Mouse (Mus musculus) MEL (cell line): ENCODE measurements at regions not wholly inside any gene's neighbourhood (a gene's known extent, or its start where the extent isn't known, plus 50 kb on each side); places are given as distances from the start of the nearest gene placed in this dataset.
A peak's percentile ranks its signal among the peaks of the same experiment; 100 is the strongest.

Experiments used
- DNase-seq: peaks from one replicate; pipeline ENCODE4 v3.0.0; 2011; ENCODE audit warnings: low read depth, low spot score
- H3K27ac ChIP-seq: 2 replicates; pipeline ENCODE4 v1.5.1; 2012; ENCODE audit warnings: low read depth, mild to moderate bottlenecking, control low read depth, low read length, moderate library complexity; ENCODE audit not compliant: control insufficient read depth
- H3K27me3 ChIP-seq, 2 experiments: fragments of 150-350 bp in 1 of 2; sonication (generic) in 1 of 2; 2 replicates each; pipeline ENCODE4 v1.6.1; 2012; ENCODE audit warnings: low read length in 2 of 2, mild to moderate bottlenecking in 2 of 2, improper control_type of control experiment in 1 of 2, moderate library complexity in 1 of 2; ENCODE audit not compliant: insufficient read depth in 2 of 2, control insufficient read depth in 1 of 2
- H3K36me3 ChIP-seq, 2 experiments: 2 replicates each; pipeline ENCODE4 v1.6.1; 2012 to 2014; ENCODE audit warnings: low read length in 2 of 2, improper control_type of control experiment in 1 of 2, inconsistent platforms in 1 of 2, mild to moderate bottlenecking in 1 of 2; ENCODE audit not compliant: insufficient read depth in 2 of 2, control insufficient read depth in 1 of 2
- H3K4me1 ChIP-seq, 2 experiments: fragments of 150-350 bp in 1 of 2; sonication (generic) in 1 of 2; 2 replicates each; pipeline ENCODE4 v1.6.1; 2012; ENCODE audit warnings: low read length in 2 of 2, improper control_type of control experiment in 1 of 2, mild to moderate bottlenecking in 1 of 2; ENCODE audit not compliant: insufficient read depth in 2 of 2, control insufficient read depth in 1 of 2
- H3K4me3 ChIP-seq, 2 experiments: fragments of 150-350 bp in 1 of 2; sonication (generic) in 1 of 2; 2 replicates each; pipeline ENCODE4 v1.5.1; 2012; ENCODE audit warnings: low read depth in 2 of 2, low read length in 2 of 2, mild to moderate bottlenecking in 2 of 2, moderate library complexity in 2 of 2, control low read depth in 1 of 2, improper control_type of control experiment in 1 of 2; ENCODE audit not compliant: control insufficient read depth in 1 of 2, insufficient read depth in 1 of 2
- H3K79me2 ChIP-seq: 2 replicates; pipeline ENCODE4 v1.6.1; 2012; ENCODE audit warnings: mild to moderate bottlenecking, low read length, moderate library complexity; ENCODE audit not compliant: control insufficient read depth, poor library complexity, insufficient read depth
- H3K9ac ChIP-seq: 2 replicates; pipeline ENCODE4 v1.6.1; 2012; ENCODE audit warnings: low read depth, mild to moderate bottlenecking, control low read depth, low read length, moderate library complexity; ENCODE audit not compliant: control insufficient read depth, poor library complexity, severe bottlenecking
- H3K9me3 ChIP-seq: fragments of 150-350 bp; sonication (generic); replicated peaks from 2 replicates; pipeline ENCODE4 v1.6.1; 2012; ENCODE audit warnings: mild to moderate bottlenecking, low read length, improper control_type of control experiment, moderate library complexity; ENCODE audit not compliant: insufficient read depth
- BHLHE40 ChIP-seq: IDR thresholded peaks from 2 replicates; pipeline ENCODE4 v1.6.1; 2012; ENCODE audit warnings: low read depth, mild to moderate bottlenecking, inconsistent platforms, low read length, improper control_type of control experiment, borderline replicate concordance
- CHD1 ChIP-seq: IDR thresholded peaks from 2 replicates; pipeline ENCODE4 v1.6.1; 2012; ENCODE audit warnings: low read depth, mild to moderate bottlenecking, inconsistent platforms, low read length, improper control_type of control experiment
- CHD2 ChIP-seq: IDR thresholded peaks from 2 replicates; pipeline ENCODE4 v1.6.1; 2011; ENCODE audit warnings: low read length, improper control_type of control experiment
- E2F4 ChIP-seq: IDR thresholded peaks from 2 replicates; pipeline ENCODE4 v1.6.1; 2011; ENCODE audit warnings: low read depth, low read length, improper control_type of control experiment, borderline replicate concordance
- ELF1 ChIP-seq: IDR thresholded peaks from 2 replicates; pipeline ENCODE4 v1.6.1; 2014; ENCODE audit warnings: low read depth, mild to moderate bottlenecking, inconsistent platforms, low read length, improper control_type of control experiment, moderate library complexity
- EP300 ChIP-seq, 2 experiments: IDR thresholded peaks; 2 replicates each; pipeline ENCODE4 v1.6.1; 2011; ENCODE audit warnings: improper control_type of control experiment in 2 of 2, low read length in 2 of 2, low read depth in 1 of 2, mild to moderate bottlenecking in 1 of 2
- ETS1 ChIP-seq: IDR thresholded peaks from 2 replicates; pipeline ENCODE4 v1.6.1; 2012; ENCODE audit warnings: low read depth, mild to moderate bottlenecking, inconsistent platforms, low read length, improper control_type of control experiment, moderate library complexity
- HCFC1 ChIP-seq: IDR thresholded peaks from 2 replicates; pipeline ENCODE4 v1.6.1; 2012; ENCODE audit warnings: low read depth, mild to moderate bottlenecking, inconsistent platforms, low read length, improper control_type of control experiment, moderate library complexity
- KAT2A ChIP-seq: conservative IDR thresholded peaks from 2 replicates; pipeline ENCODE4 v1.6.1; 2012; ENCODE audit warnings: low read depth, low read length, improper control_type of control experiment, inconsistent platforms
- MEF2A ChIP-seq: IDR thresholded peaks from 2 replicates; pipeline ENCODE4 v1.6.1; 2014; ENCODE audit warnings: low read depth, mild to moderate bottlenecking, inconsistent platforms, low read length, improper control_type of control experiment; ENCODE audit not compliant: poor library complexity, insufficient replicate concordance, severe bottlenecking; ENCODE audit errors: extremely low read depth
- MXI1 ChIP-seq: IDR thresholded peaks from 2 replicates; pipeline ENCODE4 v1.6.1; 2011; ENCODE audit warnings: mild to moderate bottlenecking, low read depth, low read length, improper control_type of control experiment
- MYB ChIP-seq: IDR thresholded peaks from 2 replicates; pipeline ENCODE4 v1.6.1; 2011; ENCODE audit warnings: mild to moderate bottlenecking, low read depth, low read length, improper control_type of control experiment
- MYC ChIP-seq: IDR thresholded peaks from 2 replicates; pipeline ENCODE4 v1.6.1; 2011; ENCODE audit warnings: low read depth, mild to moderate bottlenecking, low read length, improper control_type of control experiment, moderate library complexity
- NELFE ChIP-seq: IDR thresholded peaks from 2 replicates; pipeline ENCODE4 v1.6.1; 2011; ENCODE audit warnings: low read depth, low read length, improper control_type of control experiment
- POLR2A ChIP-seq, 2 experiments: IDR thresholded peaks; 2 replicates each; pipeline ENCODE4 v1.6.1; 2011 to 2012; ENCODE audit warnings: low read length in 2 of 2, mild to moderate bottlenecking in 2 of 2, control low read depth in 1 of 2, improper control_type of control experiment in 1 of 2, low read depth in 1 of 2, moderate library complexity in 1 of 2; ENCODE audit not compliant: control insufficient read depth in 1 of 2, insufficient read depth in 1 of 2, poor library complexity in 1 of 2
- POLR2AphosphoS2 ChIP-seq: IDR thresholded peaks from 2 replicates; pipeline ENCODE4 v1.6.1; 2011; ENCODE audit warnings: low read length, improper control_type of control experiment
- POLR2AphosphoS5 ChIP-seq: IDR thresholded peaks from 2 replicates; pipeline ENCODE4 v1.6.1; 2012; ENCODE audit warnings: low read depth, borderline replicate concordance, mild to moderate bottlenecking, inconsistent platforms, low read length, moderate library complexity, mixed read lengths
- RAD21 ChIP-seq: IDR thresholded peaks from 2 replicates; pipeline ENCODE4 v1.6.1; 2011; ENCODE audit warnings: mild to moderate bottlenecking, low read depth, low read length, improper control_type of control experiment
- RCOR1 ChIP-seq: IDR thresholded peaks from 2 replicates; pipeline ENCODE4 v1.6.1; 2012; ENCODE audit warnings: low read depth, mild to moderate bottlenecking, inconsistent platforms, low read length, improper control_type of control experiment
- SIN3A ChIP-seq: IDR thresholded peaks from 2 replicates; pipeline ENCODE4 v1.6.1; 2012; ENCODE audit warnings: low read length, improper control_type of control experiment, inconsistent platforms
- SMC3 ChIP-seq: IDR thresholded peaks from 2 replicates; pipeline ENCODE4 v1.6.1; 2011; ENCODE audit warnings: low read depth, low read length, improper control_type of control experiment
- TAL1 ChIP-seq: IDR thresholded peaks from 2 replicates; pipeline ENCODE4 v1.6.1; 2012; ENCODE audit warnings: mild to moderate bottlenecking, inconsistent platforms, low read length, moderate library complexity, mixed read lengths
- TBP ChIP-seq: IDR thresholded peaks from 2 replicates; pipeline ENCODE4 v1.8.0; 2011; ENCODE audit warnings: low read depth, low read length, improper control_type of control experiment
- TCF12 ChIP-seq: IDR thresholded peaks from 2 replicates; pipeline ENCODE4 v1.6.1; 2014; ENCODE audit warnings: low read depth, mild to moderate bottlenecking, inconsistent platforms, low read length, improper control_type of control experiment, moderate library complexity
- UBTF ChIP-seq: IDR thresholded peaks from 2 replicates; pipeline ENCODE4 v1.6.1; 2012; ENCODE audit warnings: low read depth, mild to moderate bottlenecking, inconsistent platforms, low read length, improper control_type of control experiment, moderate library complexity, borderline replicate concordance; ENCODE audit not compliant: insufficient read depth
- USF1 ChIP-seq: IDR thresholded peaks from 2 replicates; pipeline ENCODE4 v1.6.1; 2014; ENCODE audit warnings: low read depth, mild to moderate bottlenecking, inconsistent platforms, low read length, improper control_type of control experiment, moderate library complexity
- USF2 ChIP-seq, 2 experiments: IDR thresholded peaks; 2 replicates each; pipeline ENCODE4 v1.6.1; 2011 to 2012; ENCODE audit warnings: improper control_type of control experiment in 2 of 2, low read length in 2 of 2, borderline replicate concordance in 1 of 2, inconsistent platforms in 1 of 2, low read depth in 1 of 2, mild to moderate bottlenecking in 1 of 2; ENCODE audit not compliant: insufficient read depth in 1 of 2
- ZC3H11A ChIP-seq: IDR thresholded peaks from 2 replicates; pipeline ENCODE4 v1.6.1; 2012; ENCODE audit warnings: low read depth, mild to moderate bottlenecking, inconsistent platforms, low read length, improper control_type of control experiment
- ZKSCAN1 ChIP-seq: IDR thresholded peaks from 2 replicates; pipeline ENCODE4 v1.6.1; 2012; ENCODE audit warnings: low read depth, mild to moderate bottlenecking, inconsistent platforms, low read length, improper control_type of control experiment, moderate library complexity
- ZMIZ1 ChIP-seq: IDR thresholded peaks from 2 replicates; pipeline ENCODE4 v1.6.1; 2012; ENCODE audit warnings: low read depth, mild to moderate bottlenecking, inconsistent platforms, low read length, improper control_type of control experiment, moderate library complexity
- ZNF384 ChIP-seq: IDR thresholded peaks from 2 replicates; pipeline ENCODE4 v1.6.1; 2012; ENCODE audit warnings: low read depth, mild to moderate bottlenecking, inconsistent platforms, low read length, improper control_type of control experiment

DNA sequence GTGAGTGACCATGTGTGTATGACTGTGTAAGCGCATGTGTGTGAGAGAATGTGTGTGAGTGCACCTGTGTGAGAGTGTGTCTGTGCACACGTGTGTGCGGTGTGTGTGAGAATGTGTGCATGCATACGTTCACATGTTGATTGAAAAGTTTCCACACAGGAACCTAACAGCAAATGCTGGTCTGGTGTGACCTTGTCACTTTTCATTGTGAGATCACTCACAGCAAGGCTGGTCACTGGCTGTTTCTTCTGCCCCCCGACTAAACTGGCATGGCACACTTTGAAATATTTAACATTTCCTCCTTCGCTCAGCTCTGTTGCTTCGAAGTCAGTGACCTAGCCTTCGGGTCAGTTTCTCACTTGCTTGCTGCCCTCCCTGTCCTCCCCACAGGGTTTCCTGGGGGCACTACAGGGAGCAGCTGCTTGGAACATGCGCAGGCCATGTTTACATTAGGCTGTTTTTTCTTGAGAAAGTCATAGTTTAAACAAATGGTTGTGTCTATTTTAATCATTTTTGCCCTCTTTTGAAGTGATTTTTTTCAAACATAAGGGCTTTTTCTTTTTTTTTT is 121.1 kb upstream of the Hmga2 start:
- Histone ChIP-seq H3K4me1 (no peaks in the 10 kb centered on the region), H3K79me2 (no peaks in the 10 kb centered on the region), H3K4me3 (no peak overlapping the region), H3K9me3 (no peaks in the 10 kb centered on the region), H3K27ac (no peak overlapping the region), H3K9ac (no peak overlapping the region)
- TF ChIP-seq MEF2A (no peak), BHLHE40 (no peak), CHD2 (no peak), NELFE (no peak), USF1 (no peak), POLR2AphosphoS5 (no peak), MYC (no peak), POLR2A (IDR thresholded peaks at IDR 0.05; ENCODE audit: control insufficient read depth in 1 of 2, insufficient read depth in 1 of 2, low read depth in 1 of 2, low read length in 2 of 2, poor library complexity in 1 of 2) (no peak), MYB (no peak), TBP (no peak), ZMIZ1 (no peak), HCFC1 (no peak), ZNF384 (no peak), ETS1 (no peak), USF2 (IDR thresholded peaks at IDR 0.05; ENCODE audit: borderline replicate concordance in 1 of 2, insufficient read depth in 1 of 2, low read depth in 1 of 2, low read length in 2 of 2) (no peak), KAT2A (no peak)
- TF ChIP-seq, all 39 proteins: peak for 0
- Histone ChIP-seq H3K27me3 (no peaks in the 10 kb centered on the region), H3K36me3 (no peaks in the 10 kb centered on the region)
- no peak for DNase-seq

DNA sequence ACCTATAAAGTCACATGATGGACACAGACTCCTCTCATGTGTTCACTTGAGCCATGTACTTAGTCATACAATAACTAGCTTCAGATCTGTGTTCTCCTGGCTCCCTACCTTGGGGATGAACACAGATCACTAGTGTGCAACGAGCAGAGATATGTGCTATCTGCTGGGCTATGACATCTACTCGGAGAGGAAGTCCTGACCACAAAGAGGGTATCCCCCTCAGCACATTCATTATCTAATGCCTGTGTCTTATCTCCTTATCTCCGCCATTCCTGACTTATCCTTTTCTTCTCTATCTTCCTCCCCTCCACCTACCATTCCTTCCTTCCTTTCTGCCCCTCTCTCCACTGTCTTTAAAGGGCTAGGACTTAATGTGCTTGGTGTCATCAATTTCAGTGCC is 118.9 kb upstream of the Hmga2 start:
- no peak for DNase-seq
- Histone ChIP-seq H3K79me2 (no peaks in the 10 kb centered on the region), H3K4me3 (no peak overlapping the region), H3K4me1 (no peaks in the 10 kb centered on the region), H3K27ac (no peak overlapping the region), H3K36me3 (no peaks in the 10 kb centered on the region), H3K9ac (no peak overlapping the region), H3K9me3 (no peaks in the 10 kb centered on the region), H3K27me3 (no peaks in the 10 kb centered on the region)
- TF ChIP-seq MXI1: no peak
- no peak for TF ChIP-seq USF2 (IDR thresholded peaks at IDR 0.05; ENCODE audit: borderline replicate concordance in 1 of 2, insufficient read depth in 1 of 2, low read depth in 1 of 2, low read length in 2 of 2)
- no peak for TF ChIP-seq BHLHE40
- no peak for TF ChIP-seq UBTF
- no peak for TF ChIP-seq E2F4
- no peak for TF ChIP-seq SMC3
- TF ChIP-seq RAD21: no peak
- no peak for TF ChIP-seq ZMIZ1
- TF ChIP-seq POLR2AphosphoS5: no peak
- no peak for TF ChIP-seq RCOR1
- no peak for TF ChIP-seq ZC3H11A
- no peak for TF ChIP-seq ZNF384
- no peak for TF ChIP-seq CHD2
- TF ChIP-seq POLR2A (IDR thresholded peaks at IDR 0.05; ENCODE audit: control insufficient read depth in 1 of 2, insufficient read depth in 1 of 2, low read depth in 1 of 2, low read length in 2 of 2, poor library complexity in 1 of 2): no peak
- no peak for TF ChIP-seq SIN3A
- no peak for TF ChIP-seq ELF1
- TF ChIP-seq EP300 (IDR thresholded peaks at IDR 0.05; ENCODE audit: low read depth in 1 of 2, low read length in 2 of 2): peak; percentile 67 to 77
- no peak for TF ChIP-seq ZKSCAN1
- peak; percentile 79 for TF ChIP-seq TCF12
- TF ChIP-seq POLR2AphosphoS2: no peak
- no peak for TF ChIP-seq TAL1
- TF ChIP-seq CHD1: no peak
